Mouse (Mus musculus) heart, postnatal 0 days (tissue): ENCODE measurements at regions not wholly inside any gene's neighbourhood (a gene's known extent, or its start where the extent isn't known, plus 50 kb on each side); places are given as distances from the start of the nearest gene placed in this dataset.
A peak's percentile ranks its signal among the peaks of the same experiment; 100 is the strongest.
"Not testable (repeated sequence)": the region's sequence is repeated elsewhere in the genome, so short reads cannot be mapped to it uniquely, and the experiment has no call there.

Experiments
- ATAC-seq: fragments of 200-750 bp; cut with Nextera tagmentation; 2 replicates; pipeline ENCODE4 v1.8.0; 2017; ENCODE audit warnings: low read depth, moderate number of reproducible peaks, moderate library complexity; ENCODE audit not compliant: insufficient read depth
- DNase-seq: peaks from one replicate; pipeline ENCODE4 v3.0.0-alpha.2; 2016; ENCODE audit warnings: low spot score
- H3K27ac ChIP-seq: fragments of 300-500 bp; sonication (generic); 2 replicates; pipeline ENCODE4 v1.5.1; 2014; ENCODE audit warnings: low read depth, mild to moderate bottlenecking
- H3K27me3 ChIP-seq: fragments of 300-500 bp; sonication (generic); 2 replicates; pipeline ENCODE4 v1.6.1; 2014; ENCODE audit warnings: low read length, mixed read lengths; ENCODE audit not compliant: control insufficient read depth, insufficient read depth
- H3K36me3 ChIP-seq: fragments of 300-500 bp; sonication (generic); replicated peaks from 2 replicates; pipeline ENCODE4 v1.6.1; 2014; ENCODE audit warnings: low read length, mixed read lengths; ENCODE audit not compliant: control insufficient read depth, insufficient read depth
- H3K4me1 ChIP-seq: fragments of 300-500 bp; sonication (generic); 2 replicates; pipeline ENCODE4 v1.6.1; 2014; ENCODE audit warnings: antibody characterized with exemption; ENCODE audit not compliant: control insufficient read depth, insufficient read depth
- H3K4me2 ChIP-seq: fragments of 300-500 bp; sonication (generic); 2 replicates; pipeline ENCODE4 v1.6.1; 2014; ENCODE audit warnings: low read depth, mild to moderate bottlenecking, low read length, moderate library complexity
- H3K4me3 ChIP-seq: fragments of 300-500 bp; sonication (generic); 2 replicates; pipeline ENCODE4 v1.5.1; 2014; ENCODE audit warnings: low read depth, low read length
- H3K9ac ChIP-seq: fragments of 300-500 bp; sonication (generic); replicated peaks from 2 replicates; pipeline ENCODE4 v1.6.1; 2014; ENCODE audit warnings: low read depth, low read length, mixed read lengths
- H3K9me3 ChIP-seq: fragments of 300-500 bp; sonication (generic); replicated peaks from 2 replicates; pipeline ENCODE4 v1.6.1; 2016; ENCODE audit warnings: low read length; ENCODE audit not compliant: control insufficient read depth
- CTCF ChIP-seq: IDR thresholded peaks from 2 replicates; pipeline ENCODE4 v1.5.1; 2016; ENCODE audit warnings: antibody characterized with exemption, control low read depth, low read depth
- EP300 ChIP-seq: IDR thresholded peaks from 2 replicates; pipeline ENCODE4 v1.6.1; 2016; ENCODE audit warnings: antibody characterized with exemption, low read depth
- WGBS: fragments of 180-500 bp; shearing (Covaris S2); extraction: QIAGEN DNeasy Blood & Tissue Kit; methylation state at CpG from one replicate; pipeline ENCODE4 v1.1.7; 2014; 5-methylcytosine and 5-hydroxymethylcytosine counted together

DNA sequence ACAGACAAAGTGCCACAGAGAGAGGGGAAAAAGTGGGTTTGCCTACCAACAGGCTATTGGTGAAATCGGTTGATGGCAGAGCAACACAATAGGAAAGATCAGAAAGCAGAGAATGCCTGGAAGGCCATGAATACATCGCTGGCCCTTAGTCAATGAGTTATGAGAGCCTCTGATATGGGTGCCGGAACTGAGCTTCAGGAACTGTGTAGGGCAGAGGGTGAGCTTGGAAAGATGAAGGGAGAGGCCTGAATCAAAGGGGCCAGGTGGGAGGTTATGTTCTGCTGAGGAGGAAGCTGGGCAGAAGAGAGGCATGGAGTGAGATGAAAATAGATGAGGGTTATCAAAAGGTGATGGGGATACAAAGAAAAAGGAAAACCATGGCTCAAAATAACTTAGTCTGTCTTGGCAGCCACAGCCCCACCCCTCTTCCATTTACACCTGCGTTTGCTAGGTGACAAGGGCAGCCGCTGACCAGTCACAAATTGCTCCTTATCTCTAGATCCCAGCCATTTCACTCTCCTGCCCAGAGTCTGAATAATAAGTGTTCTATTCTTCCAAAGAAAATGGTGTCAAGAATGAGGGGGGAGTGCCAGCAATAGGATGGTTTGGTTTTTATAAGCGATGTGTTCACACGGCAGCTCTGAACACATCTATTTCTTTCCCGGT lies 77.7 kb upstream of the Rad23b start:
- WGBS, result 62% methylated on average over 8 of the region's 8 CpGs
- H3K4me1 ChIP-seq, result no peaks in the 10 kb centered on the region
- H3K9ac ChIP-seq, result no peak overlapping the region
- TF ChIP-seq CTCF (no peak), EP300 (no peak)
- ATAC-seq (no peak), DNase-seq (no peak)
- no peaks in the 10 kb centered on the region for H3K27me3 ChIP-seq
- no peak overlapping the region for H3K27ac ChIP-seq
- no peaks in the 10 kb centered on the region for H3K36me3 ChIP-seq
- H3K4me2 ChIP-seq, result no peak overlapping the region
- H3K9me3 ChIP-seq, result no peaks in the 10 kb centered on the region
- H3K4me3 ChIP-seq, result no peak overlapping the region

DNA sequence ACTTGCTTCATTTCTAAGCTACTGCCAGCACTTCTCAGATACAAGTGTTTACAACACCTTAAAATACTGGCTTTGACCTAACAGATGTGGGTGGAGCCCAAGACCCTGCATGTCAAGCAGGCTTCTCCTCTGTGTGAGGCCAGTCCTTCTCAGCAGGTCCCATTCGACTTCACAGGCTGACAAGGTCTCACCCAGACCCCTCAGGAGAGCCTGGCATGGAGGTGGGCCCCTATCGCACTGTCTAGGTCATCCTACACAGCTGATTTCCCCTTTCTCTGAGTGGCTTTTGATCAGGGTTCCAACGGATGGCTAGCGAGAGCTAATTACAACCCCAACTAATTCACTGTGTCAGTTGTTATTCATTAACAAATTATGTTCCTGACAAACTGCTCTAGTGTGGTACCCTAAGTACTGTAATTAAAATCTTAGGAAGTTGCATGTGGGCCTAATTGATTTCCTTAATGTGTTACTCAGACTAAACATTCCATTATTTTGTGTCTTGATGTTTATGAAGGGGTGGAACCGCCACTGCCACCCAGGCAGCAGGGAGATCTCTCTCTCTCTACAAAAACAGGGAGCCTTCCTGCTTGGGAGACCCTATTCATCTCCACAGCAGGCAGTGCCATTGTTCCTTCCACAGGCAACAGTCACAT lies 73.4 kb upstream of the Rad23b start:
- Histone ChIP-seq H3K9me3 (no peaks in the 10 kb centered on the region), H3K4me2 (no peak overlapping the region), H3K4me3 (no peak overlapping the region), H3K27me3 (no peaks in the 10 kb centered on the region), H3K36me3 (no peaks in the 10 kb centered on the region), H3K9ac (no peak overlapping the region), H3K27ac (no peak overlapping the region), H3K4me1 (no peaks in the 10 kb centered on the region)
- WGBS, result 55% methylated on average over 5 of the region's 5 CpGs
- TF ChIP-seq CTCF (no peak), EP300 (no peak)
- no peak for DNase-seq
- ATAC-seq, result no peak

GRCm38 (mm10) chr4:55279351-55279750 lies 70.5 kb upstream of the Rad23b start:
- H3K4me2 ChIP-seq, H3K4me3 ChIP-seq, H3K4me1 ChIP-seq, DNase-seq, H3K9ac ChIP-seq, H3K27me3 ChIP-seq, ATAC-seq, H3K36me3 ChIP-seq, H3K9me3 ChIP-seq, H3K27ac ChIP-seq: not testable (repeated sequence)
- 89% methylated on average over 8 of the region's 8 CpGs for WGBS

DNA sequence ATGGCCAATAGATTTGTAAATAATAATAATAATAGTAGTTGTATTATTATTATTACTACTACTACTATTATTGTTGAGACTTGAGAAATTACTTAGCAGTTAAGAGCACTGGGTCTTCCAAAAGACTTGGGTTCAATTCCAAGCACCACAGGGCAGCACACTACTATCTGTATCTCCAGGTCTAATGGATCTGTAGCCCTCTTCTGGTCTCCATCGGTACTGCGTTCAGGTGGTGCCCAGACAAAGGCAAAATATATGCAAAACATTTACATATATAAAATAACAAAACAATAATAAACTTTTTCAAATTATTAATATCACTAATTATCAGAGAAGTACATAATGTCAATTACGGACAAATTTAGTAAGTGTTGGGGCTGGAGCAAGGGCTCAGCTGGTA lies 69.1 kb upstream of the Rad23b start:
- Histone ChIP-seq H3K27ac (no peak overlapping the region), H3K9me3 (no peaks in the 10 kb centered on the region), H3K4me2 (no peak overlapping the region), H3K27me3 (no peaks in the 10 kb centered on the region), H3K36me3 (no peaks in the 10 kb centered on the region), H3K4me1 (no peaks in the 10 kb centered on the region), H3K4me3 (no peak overlapping the region), H3K9ac (no peak overlapping the region)
- WGBS, result 79% methylated on average over 3 of the region's 3 CpGs
- no peak for TF ChIP-seq EP300
- 0 out of 2 replicates have a peak, but pooled peaks have one; percentile 5 for TF ChIP-seq CTCF
- no peak for DNase-seq
- no peak for ATAC-seq

DNA sequence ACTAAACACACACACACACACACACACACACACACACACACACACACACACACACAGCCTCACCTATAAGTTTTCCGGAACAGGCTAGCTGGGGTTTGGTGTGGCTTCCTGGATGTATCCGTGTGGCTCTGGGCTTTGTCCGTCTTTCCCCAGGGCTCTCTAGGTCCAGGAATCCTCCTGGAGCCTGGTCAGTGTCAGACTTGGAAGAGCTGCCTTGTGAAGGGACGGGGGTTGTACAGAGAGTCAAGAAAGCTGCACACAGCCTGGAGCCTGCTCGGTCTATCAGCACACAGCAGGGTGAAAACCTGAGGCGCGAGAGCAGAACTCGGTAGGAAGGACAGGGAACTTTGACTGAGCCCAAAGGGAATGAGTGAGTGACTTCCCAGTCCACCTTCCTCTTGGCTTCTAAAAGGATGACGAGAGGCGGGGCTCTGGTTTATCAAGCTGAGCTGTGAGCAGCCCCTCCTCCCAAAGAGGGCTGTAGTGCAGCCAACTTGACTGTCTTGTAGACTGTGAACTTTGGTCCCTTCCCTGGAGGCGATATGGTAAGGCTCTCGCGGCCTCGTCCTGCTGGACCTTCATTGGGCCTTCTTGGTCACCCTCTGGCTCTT lies 68.3 kb upstream of the Rad23b start:
- DNase-seq, result no peak
- H3K4me2 ChIP-seq, result no peak overlapping the region
- H3K36me3 ChIP-seq, result no peaks in the 10 kb centered on the region
- no peaks in the 10 kb centered on the region for H3K9me3 ChIP-seq
- TF ChIP-seq EP300, result no peak
- no peak for TF ChIP-seq CTCF
- H3K4me3 ChIP-seq, result no peak overlapping the region
- 33% methylated on average over 14 of the region's 14 CpGs for WGBS
- no peak overlapping the region for H3K9ac ChIP-seq
- no peak for ATAC-seq
- H3K27me3 ChIP-seq, result no peaks in the 10 kb centered on the region
- H3K4me1 ChIP-seq, result no peaks in the 10 kb centered on the region
- H3K27ac ChIP-seq, result no peak overlapping the region

DNA sequence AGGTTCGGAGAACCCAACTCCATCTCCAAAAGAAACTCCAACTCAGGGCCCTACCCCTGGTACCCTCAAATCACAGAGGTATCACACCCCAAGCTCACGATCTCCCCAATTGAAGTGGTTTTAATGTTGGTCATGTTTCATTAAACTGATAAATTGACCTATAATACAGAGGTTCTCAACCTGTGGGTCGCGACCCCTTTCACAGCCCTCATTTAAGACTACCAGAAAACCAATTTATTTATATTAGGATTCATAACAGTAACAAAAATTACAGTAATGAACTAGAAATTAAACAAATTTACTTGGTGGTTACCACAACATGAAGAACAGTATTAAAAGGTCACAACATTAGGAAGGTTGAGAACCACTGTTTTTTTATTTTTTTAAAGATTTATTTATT lies 67.4 kb upstream of the Rad23b start:
- H3K9ac ChIP-seq, result no peak overlapping the region
- no peaks in the 10 kb centered on the region for H3K36me3 ChIP-seq
- DNase-seq, result no peak
- ATAC-seq, result no peak
- no peak overlapping the region for H3K4me3 ChIP-seq
- H3K27ac ChIP-seq, result no peak overlapping the region
- 93% methylated on average over 4 of the region's 4 CpGs for WGBS
- H3K4me2 ChIP-seq, result no peak overlapping the region
- no peaks in the 10 kb centered on the region for H3K27me3 ChIP-seq
- TF ChIP-seq CTCF (no peak), EP300 (no peak)
- no peaks in the 10 kb centered on the region for H3K9me3 ChIP-seq
- no peaks in the 10 kb centered on the region for H3K4me1 ChIP-seq
